ENCODE assay signal across 8 mouse cellular contexts in the genomic region with DNA sequence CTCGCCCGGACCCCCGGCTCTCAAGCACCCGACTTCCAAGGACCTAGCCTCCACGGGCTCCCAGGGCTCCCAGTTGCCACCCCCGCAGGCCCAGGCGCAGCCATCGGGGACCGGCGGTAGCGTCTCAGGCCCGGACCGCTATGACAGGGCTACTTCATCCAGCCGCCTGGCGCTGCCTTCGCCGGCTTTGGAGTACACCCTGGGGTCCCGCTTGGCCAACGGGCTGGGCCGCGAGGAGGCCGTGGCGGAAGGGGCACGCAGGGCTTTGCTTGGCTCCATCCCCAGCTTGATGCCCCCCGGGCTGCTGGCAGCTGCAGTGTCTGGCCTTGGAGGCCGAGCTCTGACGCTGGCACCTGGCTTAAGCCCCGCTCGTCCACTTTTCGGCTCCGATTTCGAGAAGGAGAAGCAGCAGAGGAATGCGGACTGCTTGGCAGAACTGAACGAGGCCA. TPM values are rescaled to one million over a fixed set of nuclear protein-coding genes. Genes with fewer than 3 reads are reported as not detected.
DNase-seq lines count a peak whose midpoint lies in the region; ATAC-seq and TF ChIP-seq lines count a peak whose summit lies in the region.

No protein-coding gene starts in this region.

- peak overlapping the region; percentile 96 for H3K27ac ChIP-seq in heart, adult 2 months
- H3K27ac ChIP-seq in heart, embryonic 13.5 days (replicated peaks) = peak overlapping the region; percentile 90
- peak overlapping the region; percentile 91 for H3K27ac ChIP-seq in liver, embryonic 13.5 days
- H3K27ac ChIP-seq in stomach, embryonic 16.5 days (ENCODE audit: low read length) = peak overlapping the region; percentile 93

- H3K36me3 ChIP-seq in heart, adult 2 months (ENCODE audit: control insufficient read depth, insufficient read depth, low read length) = peaks cover 2% of the 10 kb centered on the region
- H3K36me3 ChIP-seq in heart, embryonic 13.5 days = peaks cover 26% of the 10 kb centered on the region
- peaks cover 18% of the 10 kb centered on the region for H3K36me3 ChIP-seq in liver, embryonic 13.5 days
- peaks cover 6% of the 10 kb centered on the region; the same call in 1 of the 2 replicates for H3K36me3 ChIP-seq in stomach, embryonic 16.5 days (ENCODE audit: control insufficient read depth, insufficient read depth, low read length)

- DNase-seq in heart, adult 2 months = no peak
- no peak for DNase-seq in heart, adult 18-20 months
- peak; percentile 50 for DNase-seq in A20 (ENCODE audit: low read depth, low spot score)
- DNase-seq in adrenal gland, postnatal 36 days = peak; percentile 59 to 61
- no peak for DNase-seq in liver, embryonic 13.5 days

- no peaks in the 10 kb centered on the region for H3K9me3 ChIP-seq in heart, embryonic 13.5 days
- no peaks in the 10 kb centered on the region for H3K9me3 ChIP-seq in liver, embryonic 13.5 days (replicated peaks)
- H3K9me3 ChIP-seq in stomach, embryonic 16.5 days (replicated peaks; ENCODE audit: control insufficient read depth, low read length) = no peaks in the 10 kb centered on the region

- H3K4me1 ChIP-seq in heart, adult 2 months (ENCODE audit: control insufficient read depth, insufficient read depth, low read length) = peaks cover 2% of the 10 kb centered on the region; the same call in 1 of the 2 replicates
- peaks cover 62% of the 10 kb centered on the region for H3K4me1 ChIP-seq in heart, embryonic 13.5 days
- peaks cover 78% of the 10 kb centered on the region for H3K4me1 ChIP-seq in liver, embryonic 13.5 days (replicated peaks)
- peaks cover 50% of the 10 kb centered on the region for H3K4me1 ChIP-seq in stomach, embryonic 16.5 days (ENCODE audit: control insufficient read depth, insufficient read depth, low read length)

- H3K79me2 ChIP-seq in heart, adult 2 months (replicated peaks; ENCODE audit: control insufficient read depth, insufficient read depth, low read length) = peaks cover 4% of the 10 kb centered on the region; the same call in 1 of the 2 replicates

- TF ChIP-seq EP300 in heart, adult 2 months (IDR thresholded peaks at IDR 0.05; ENCODE audit: insufficient read depth, low read depth, low read length) = no peak

- no peaks in the 10 kb centered on the region for H3K27me3 ChIP-seq in heart, adult 2 months (ENCODE audit: control insufficient read depth, insufficient read depth, low read length)
- no peaks in the 10 kb centered on the region for H3K27me3 ChIP-seq in heart, embryonic 13.5 days (replicated peaks)
- H3K27me3 ChIP-seq in liver, embryonic 13.5 days = no peaks in the 10 kb centered on the region
- H3K27me3 ChIP-seq in stomach, embryonic 16.5 days (ENCODE audit: control insufficient read depth, insufficient read depth, low read length) = no peaks in the 10 kb centered on the region

- no peak for TF ChIP-seq POLR2A in heart, adult 2 months (IDR thresholded peaks at IDR 0.05; ENCODE audit: insufficient read depth, low read depth, low read length)

- H3K4me3 ChIP-seq in heart, adult 2 months = peak overlapping the region; percentile 72
- peak overlapping the region; percentile 82 for H3K4me3 ChIP-seq in heart, embryonic 13.5 days
- H3K4me3 ChIP-seq in liver, embryonic 13.5 days (replicated peaks) = peak overlapping the region; percentile 84
- H3K4me3 ChIP-seq in stomach, embryonic 16.5 days (replicated peaks; ENCODE audit: low read length) = peak overlapping the region; percentile 63

- H3K9ac ChIP-seq in heart, adult 2 months (ENCODE audit: low read depth, low read length) = peak overlapping the region; percentile 99
- H3K9ac ChIP-seq in heart, embryonic 13.5 days = peak overlapping the region; percentile 91
- H3K9ac ChIP-seq in liver, embryonic 13.5 days = peak overlapping the region; percentile 90
- peak overlapping the region; percentile 85 for H3K9ac ChIP-seq in stomach, embryonic 16.5 days (ENCODE audit: low read length)

- TF ChIP-seq CTCF in heart, adult 2 months (IDR thresholded peaks at IDR 0.05) = no peak

- peak overlapping the region; percentile 98 for H3K4me2 ChIP-seq in heart, embryonic 13.5 days
- peak overlapping the region; percentile 99 for H3K4me2 ChIP-seq in liver, embryonic 13.5 days
- peak overlapping the region; percentile 78 for H3K4me2 ChIP-seq in stomach, embryonic 16.5 days (ENCODE audit: low read depth, low read length)

- ATAC-seq in heart, embryonic 13.5 days (ENCODE audit: extremely low read depth, insufficient number of reproducible peaks, low FRiP score, low TSS enrichment) = 0 out of 2 replicates have a peak, but pooled peaks have one; percentile 1
- no peak for ATAC-seq in liver, embryonic 13.5 days (ENCODE audit: low read depth)
- no peak for ATAC-seq in stomach, embryonic 16.5 days (ENCODE audit: insufficient read depth, low FRiP score)
- ATAC-seq in CD4-positive, CD25-positive, alpha-beta regulatory T cell, adult 4 months = no peak

- intact Hi-C loops in heart, adult 2 months (cut with DNase I) = no loop called here

- 9% methylated on average over 34 of the region's 34 CpGs for WGBS in heart, adult 2 months
- WGBS in heart, embryonic 13.5 days = 6% methylated on average over 34 of the region's 34 CpGs
- WGBS in liver, embryonic 13.5 days (ENCODE audit: insufficient replicate concordance) = 11% methylated on average over 34 of the region's 34 CpGs
- 4% methylated on average over 34 of the region's 34 CpGs for WGBS in stomach, embryonic 16.5 days

RNA-seq across cellular contexts. Expression of a gene that starts 0.8 kb away (rescaled TPM):
- total RNA-seq in heart, adult 2 months (2021) = 10 to 100 TPM; 22.5 to 24.5 TPM
- polyA plus RNA-seq in heart, adult 2 months (2012; rRNA removed) = 12.7 and 15.1 TPM in 2 replicates
- total RNA-seq in heart, adult 18-20 months (2021) = 10 to 100 TPM; 22.4 to 23.1 TPM
- total RNA-seq in adrenal gland, postnatal 36 days (2021) = 10 to 100 TPM; 47.0 to 47.5 TPM
- 12.4 and 12.7 TPM in 2 replicates for polyA plus RNA-seq in heart, embryonic 13.5 days (2015; fragmentation: Nextera tagmentation; extraction: Ambion mirVana)
- polyA plus RNA-seq in liver, embryonic 13.5 days (2015; fragmentation: Nextera tagmentation; extraction: Ambion mirVana) = 9.2 and 9.3 TPM in 2 replicates
- polyA plus RNA-seq in stomach, embryonic 16.5 days (2015; fragmentation: Nextera tagmentation; extraction: Ambion mirVana) = 10.7 and 14.3 TPM in 2 replicates
- polyA plus RNA-seq in CD4-positive, CD25-positive, alpha-beta regulatory T cell, adult 4 months (2017; shearing (Covaris generic)) = 1 to 10 TPM; 2.0 to 2.4 TPM

RNA-seq across cellular contexts. Expression of a gene that starts 13.6 kb away (rescaled TPM):
- 1 to 10 TPM; 3.5 to 3.9 TPM for total RNA-seq in heart, adult 2 months (2021)
- polyA plus RNA-seq in heart, adult 2 months (2012; rRNA removed) = 3.4 and 4.0 TPM in 2 replicates
- total RNA-seq in heart, adult 18-20 months (2021) = 1 to 10 TPM; 3.6 to 4.0 TPM
- total RNA-seq in adrenal gland, postnatal 36 days (2021) = 10 to 100 TPM; 10.3 to 12.2 TPM
- 1.8 and 1.9 TPM in 2 replicates for polyA plus RNA-seq in heart, embryonic 13.5 days (2015; fragmentation: Nextera tagmentation; extraction: Ambion mirVana)
- 0.37 and 0.82 TPM in 2 replicates for polyA plus RNA-seq in liver, embryonic 13.5 days (2015; fragmentation: Nextera tagmentation; extraction: Ambion mirVana)
- polyA plus RNA-seq in stomach, embryonic 16.5 days (2015; fragmentation: Nextera tagmentation; extraction: Ambion mirVana) = 1.6 and 2.3 TPM in 2 replicates
- 1 to 10 TPM; 1.7 to 3.0 TPM for polyA plus RNA-seq in CD4-positive, CD25-positive, alpha-beta regulatory T cell, adult 4 months (2017; shearing (Covaris generic))

RNA-seq across cellular contexts. Expression of a gene that starts 17.5 kb away (rescaled TPM):
- total RNA-seq in heart, adult 2 months (2021) = not detected
- polyA plus RNA-seq in heart, adult 2 months (2012; rRNA removed) = 0.08 TPM in 1 of 2 replicates, not detected in the other
- total RNA-seq in heart, adult 18-20 months (2021) = not detected
- not detected for total RNA-seq in adrenal gland, postnatal 36 days (2021)
- not detected in 2 replicates for polyA plus RNA-seq in heart, embryonic 13.5 days (2015; fragmentation: Nextera tagmentation; extraction: Ambion mirVana)
- polyA plus RNA-seq in liver, embryonic 13.5 days (2015; fragmentation: Nextera tagmentation; extraction: Ambion mirVana) = not detected in 2 replicates
- not detected in 2 replicates for polyA plus RNA-seq in stomach, embryonic 16.5 days (2015; fragmentation: Nextera tagmentation; extraction: Ambion mirVana)
- polyA plus RNA-seq in CD4-positive, CD25-positive, alpha-beta regulatory T cell, adult 4 months (2017; shearing (Covaris generic)) = not detected

RNA-seq across cellular contexts. Expression of a gene that starts 18.7 kb away (rescaled TPM):
- not detected for total RNA-seq in heart, adult 2 months (2021)
- 0.06 TPM in 1 of 2 replicates, not detected in the other for polyA plus RNA-seq in heart, adult 2 months (2012; rRNA removed)
- not detected for total RNA-seq in heart, adult 18-20 months (2021)
- not detected for total RNA-seq in adrenal gland, postnatal 36 days (2021)
- polyA plus RNA-seq in heart, embryonic 13.5 days (2015; fragmentation: Nextera tagmentation; extraction: Ambion mirVana) = 0.25 and 1.2 TPM in 2 replicates
- 25.6 and 29.4 TPM in 2 replicates for polyA plus RNA-seq in liver, embryonic 13.5 days (2015; fragmentation: Nextera tagmentation; extraction: Ambion mirVana)
- 32.5 and 37.1 TPM in 2 replicates for polyA plus RNA-seq in stomach, embryonic 16.5 days (2015; fragmentation: Nextera tagmentation; extraction: Ambion mirVana)
- not detected for polyA plus RNA-seq in CD4-positive, CD25-positive, alpha-beta regulatory T cell, adult 4 months (2017; shearing (Covaris generic))

RNA-seq across cellular contexts. Expression of a gene that starts 19.5 kb away (rescaled TPM):
- total RNA-seq in heart, adult 2 months (2021) = 10 to 100 TPM; 93.2 to 99.4 TPM
- 54.9 and 61.3 TPM in 2 replicates for polyA plus RNA-seq in heart, adult 2 months (2012; rRNA removed)
- 10 to 100 TPM; 85.2 to 93.9 TPM for total RNA-seq in heart, adult 18-20 months (2021)
- 100 to 1,000 TPM in 1 of 2 experiments, 10 to 100 TPM in 1; 88.7 to 102 TPM for total RNA-seq in adrenal gland, postnatal 36 days (2021)
- polyA plus RNA-seq in heart, embryonic 13.5 days (2015; fragmentation: Nextera tagmentation; extraction: Ambion mirVana) = 24.8 TPM in 2 replicates
- polyA plus RNA-seq in liver, embryonic 13.5 days (2015; fragmentation: Nextera tagmentation; extraction: Ambion mirVana) = 15.0 and 17.4 TPM in 2 replicates
- 20.2 and 22.5 TPM in 2 replicates for polyA plus RNA-seq in stomach, embryonic 16.5 days (2015; fragmentation: Nextera tagmentation; extraction: Ambion mirVana)
- 1 to 10 TPM; 5.0 to 6.4 TPM for polyA plus RNA-seq in CD4-positive, CD25-positive, alpha-beta regulatory T cell, adult 4 months (2017; shearing (Covaris generic))

Comparison
In these comparisons a context has a peak if more than half of its experiments do, and no peak if none do; other contexts are left out.
1. DNase-seq: peak in A20 (single experiment) and adrenal gland, postnatal 36 days (2 of 2); none in heart, adult 2 months (0 of 2), heart, adult 18-20 months (0 of 2) and liver, embryonic 13.5 days (single experiment).
2. Peak in every context shown above with its lines, with median percentiles within 50 percentile points of each other: H3K27ac ChIP-seq, H3K4me3 ChIP-seq, H3K9ac ChIP-seq and H3K4me2 ChIP-seq.